Mouse (Mus musculus): ENCODE data around the gene Cdc42bpb. TPM values are rescaled to one million over a fixed set of nuclear protein-coding genes. Genes with fewer than 3 reads are reported as not detected.

The Cdc42bpb gene
- polyA plus RNA-seq, 1 experiment = 0.74 TPM

- TF ChIP-seq TAL1 (IDR thresholded peaks at IDR 0.05; ENCODE audit: low read length) (no peak), GATA1 (IDR thresholded peaks at IDR 0.05; ENCODE audit: low read length) (no peak)
- Histone ChIP-seq H3K36me3 (ENCODE audit: control insufficient read depth) (no peaks in the 10 kb centered on the region), H3K4me1 (ENCODE audit: control insufficient read depth) (peaks cover 63% of the 10 kb centered on the region), H3K4me3 (replicated peaks) (no peak overlapping the region), H3K27me3 (ENCODE audit: control insufficient read depth) (peaks cover 79% of the 10 kb centered on the region), H3K9me3 (ENCODE audit: control insufficient read depth, low read length) (peaks cover 13% of the 10 kb centered on the region)
These were observed 105.6 kb downstream of the Cdc42bpb start for GRCm38 (mm10) chr12:111271966-111272365.

GRCm38 (mm10) chr12:111271406-111271805 is 106.1 kb downstream of the Cdc42bpb start:
- Histone ChIP-seq H3K9me3 (ENCODE audit: control insufficient read depth, low read length) (peaks cover 13% of the 10 kb centered on the region), H3K27me3 (ENCODE audit: control insufficient read depth) (peaks cover 73% of the 10 kb centered on the region), H3K36me3 (ENCODE audit: control insufficient read depth) (no peaks in the 10 kb centered on the region), H3K4me3 (replicated peaks) (no peak overlapping the region), H3K4me1 (ENCODE audit: control insufficient read depth) (peaks cover 69% of the 10 kb centered on the region)
- no peak for TF ChIP-seq GATA1 (IDR thresholded peaks at IDR 0.05; ENCODE audit: low read length)
- no peak for TF ChIP-seq TAL1 (IDR thresholded peaks at IDR 0.05; ENCODE audit: low read length)

GRCm38 (mm10) chr12:111270629-111271277 is 106.8 kb downstream of the Cdc42bpb start, which contains the start of gene Amn:
Amn (plus strand) TSS chr12:111271095.
- Histone ChIP-seq H3K4me1 (ENCODE audit: control insufficient read depth) (peaks cover 75% of the 10 kb centered on the region), H3K27me3 (ENCODE audit: control insufficient read depth) (peaks cover 67% of the 10 kb centered on the region), H3K9me3 (ENCODE audit: control insufficient read depth, low read length) (peaks cover 11% of the 10 kb centered on the region), H3K4me3 (replicated peaks) (no peak within 1 kb of the TSS), H3K36me3 (ENCODE audit: control insufficient read depth) (no peaks in the 10 kb centered on the region)
- TF ChIP-seq TAL1 (IDR thresholded peaks at IDR 0.05; ENCODE audit: low read length) = no peak
- no peak for TF ChIP-seq GATA1 (IDR thresholded peaks at IDR 0.05; ENCODE audit: low read length)

- Histone ChIP-seq H3K4me1 (ENCODE audit: control insufficient read depth) (peaks cover 61% of the 10 kb centered on the region), H3K27me3 (ENCODE audit: control insufficient read depth) (peaks cover 37% of the 10 kb centered on the region), H3K9me3 (ENCODE audit: control insufficient read depth, low read length) (no peaks in the 10 kb centered on the region; the same call in 1 of the 2 replicates), H3K36me3 (ENCODE audit: control insufficient read depth) (peaks cover 18% of the 10 kb centered on the region), H3K4me3 (replicated peaks) (peak overlapping the region; percentile 8)
- TF ChIP-seq TAL1 (IDR thresholded peaks at IDR 0.05; ENCODE audit: low read length) = peak; percentile 29; the same call in 1 of the 3 replicates
- no peak for TF ChIP-seq GATA1 (IDR thresholded peaks at IDR 0.05; ENCODE audit: low read length)
These were observed 109.7 kb downstream of the Cdc42bpb start for GRCm38 (mm10) chr12:111267673-111268325.

- TF ChIP-seq GATA1 (IDR thresholded peaks at IDR 0.05; ENCODE audit: low read length) (no peak), TAL1 (IDR thresholded peaks at IDR 0.05; ENCODE audit: low read length) (no peak)
- peaks cover 25% of the 10 kb centered on the region for H3K27me3 ChIP-seq (ENCODE audit: control insufficient read depth)
- peaks cover 22% of the 10 kb centered on the region for H3K36me3 ChIP-seq (ENCODE audit: control insufficient read depth)
- no peak overlapping the region for H3K4me3 ChIP-seq (replicated peaks)
- peaks cover 57% of the 10 kb centered on the region for H3K4me1 ChIP-seq (ENCODE audit: control insufficient read depth)
- no peaks in the 10 kb centered on the region; the same call in 1 of the 2 replicates for H3K9me3 ChIP-seq (ENCODE audit: control insufficient read depth, low read length)
These were observed 110.9 kb downstream of the Cdc42bpb start for GRCm38 (mm10) chr12:111266592-111266991.

GRCm38 (mm10) chr12:111265212-111265611 is 112.3 kb downstream of the Cdc42bpb start:
- Histone ChIP-seq H3K4me3 (replicated peaks) (no peak overlapping the region), H3K27me3 (ENCODE audit: control insufficient read depth) (peaks cover 11% of the 10 kb centered on the region), H3K36me3 (ENCODE audit: control insufficient read depth) (peaks cover 35% of the 10 kb centered on the region), H3K4me1 (ENCODE audit: control insufficient read depth) (peaks cover 47% of the 10 kb centered on the region), H3K9me3 (ENCODE audit: control insufficient read depth, low read length) (no peaks in the 10 kb centered on the region)
- TF ChIP-seq GATA1 (IDR thresholded peaks at IDR 0.05; ENCODE audit: low read length) (no peak), TAL1 (IDR thresholded peaks at IDR 0.05; ENCODE audit: low read length) (no peak)

- H3K9me3 ChIP-seq (ENCODE audit: control insufficient read depth, low read length) = no peaks in the 10 kb centered on the region
- H3K36me3 ChIP-seq (ENCODE audit: control insufficient read depth) = peaks cover 35% of the 10 kb centered on the region
- no peaks in the 10 kb centered on the region for H3K27me3 ChIP-seq (ENCODE audit: control insufficient read depth)
- no peak for TF ChIP-seq GATA1 (IDR thresholded peaks at IDR 0.05; ENCODE audit: low read length)
- TF ChIP-seq TAL1 (IDR thresholded peaks at IDR 0.05; ENCODE audit: low read length) = no peak
- H3K4me3 ChIP-seq (replicated peaks) = no peak overlapping the region
- peaks cover 32% of the 10 kb centered on the region for H3K4me1 ChIP-seq (ENCODE audit: control insufficient read depth)
These were observed 113.9 kb downstream of the Cdc42bpb start for GRCm38 (mm10) chr12:111263650-111264049.

- no peak for TF ChIP-seq GATA1 (IDR thresholded peaks at IDR 0.05; ENCODE audit: low read length)
- no peak for TF ChIP-seq TAL1 (IDR thresholded peaks at IDR 0.05; ENCODE audit: low read length)
- no peaks in the 10 kb centered on the region for H3K9me3 ChIP-seq (ENCODE audit: control insufficient read depth, low read length)
- no peaks in the 10 kb centered on the region for H3K27me3 ChIP-seq (ENCODE audit: control insufficient read depth)
- H3K36me3 ChIP-seq (ENCODE audit: control insufficient read depth) = peaks cover 6% of the 10 kb centered on the region
- H3K4me3 ChIP-seq (replicated peaks) = no peak overlapping the region
- H3K4me1 ChIP-seq (ENCODE audit: control insufficient read depth) = peaks cover 20% of the 10 kb centered on the region
These were observed 126.3 kb downstream of the Cdc42bpb start for GRCm38 (mm10) chr12:111251227-111251626.

- Histone ChIP-seq H3K36me3 (ENCODE audit: control insufficient read depth) (peaks cover 9% of the 10 kb centered on the region), H3K27me3 (ENCODE audit: control insufficient read depth) (no peaks in the 10 kb centered on the region), H3K4me1 (ENCODE audit: control insufficient read depth) (peaks cover 24% of the 10 kb centered on the region), H3K9me3 (ENCODE audit: control insufficient read depth, low read length) (no peaks in the 10 kb centered on the region), H3K4me3 (replicated peaks) (no peak overlapping the region)
- TF ChIP-seq TAL1 (IDR thresholded peaks at IDR 0.05; ENCODE audit: low read length) = no peak
- no peak for TF ChIP-seq GATA1 (IDR thresholded peaks at IDR 0.05; ENCODE audit: low read length)
These were observed 127.4 kb downstream of the Cdc42bpb start for GRCm38 (mm10) chr12:111250116-111250515.
